Mouse (Mus musculus) embryonic facial prominence, embryonic 13.5 days (tissue): ENCODE results near the gene Gadd45b. TPM values are rescaled to one million over a fixed set of nuclear protein-coding genes. Genes with fewer than 3 reads are reported as not detected.
A peak's percentile ranks its signal among the peaks of the same experiment; 100 is the strongest.

Experiments
- ATAC-seq: fragments of 200-750 bp; cut with Nextera tagmentation; 2 replicates; pipeline ENCODE4 v1.8.0; 2017; ENCODE audit warnings: low read depth; ENCODE audit not compliant: insufficient number of reproducible peaks, insufficient read depth, low FRiP score, low TSS enrichment
- H3K27ac ChIP-seq: fragments of 300-500 bp; sonication (generic); 2 replicates; pipeline ENCODE4 v1.5.1; 2015; ENCODE audit warnings: moderate library complexity, mild to moderate bottlenecking, inconsistent platforms
- H3K27me3 ChIP-seq: fragments of 300-500 bp; sonication (generic); 2 replicates; pipeline ENCODE4 v1.6.1; 2015; ENCODE audit warnings: mild to moderate bottlenecking, inconsistent platforms
- H3K36me3 ChIP-seq: fragments of 300-500 bp; sonication (generic); 2 replicates; pipeline ENCODE4 v1.6.1; 2015; ENCODE audit warnings: mild to moderate bottlenecking, inconsistent platforms
- H3K4me1 ChIP-seq: fragments of 300-500 bp; sonication (generic); 2 replicates; pipeline ENCODE4 v1.6.1; 2015; ENCODE audit warnings: inconsistent platforms
- H3K4me2 ChIP-seq: fragments of 300-500 bp; sonication (generic); 2 replicates; pipeline ENCODE4 v1.6.1; 2015; ENCODE audit warnings: moderate library complexity, mild to moderate bottlenecking, inconsistent platforms
- H3K4me3 ChIP-seq: fragments of 300-500 bp; sonication (generic); 2 replicates; pipeline ENCODE4 v1.5.1; 2015; ENCODE audit warnings: mild to moderate bottlenecking, inconsistent platforms
- H3K9ac ChIP-seq: fragments of 300-500 bp; sonication (generic); 2 replicates; pipeline ENCODE4 v1.6.1; 2015; ENCODE audit warnings: mild to moderate bottlenecking, inconsistent platforms
- H3K9me3 ChIP-seq: fragments of 300-500 bp; sonication (generic); 2 replicates; pipeline ENCODE4 v1.6.1; 2016; ENCODE audit warnings: inconsistent platforms
- WGBS: fragments of 180-500 bp; shearing (Covaris S2); methylation state at CpG from one replicate; pipeline ENCODE4 v1.1.7; 2015; ENCODE audit warnings: mixed read lengths; 5-methylcytosine and 5-hydroxymethylcytosine counted together
- polyA plus RNA-seq: library from polyadenylated mRNA; unstranded; fragments of >200 nt; fragmentation: Nextera tagmentation; extraction: Ambion mirVana; gene quantifications from 2 replicates; pipeline ENCODE4 v1.2.1, GENCODE M21; 2015

Gadd45b gene
- polyA plus RNA-seq, 1 experiment from 2014 or later = 29.0 TPM

- no peak for ATAC-seq
- no peaks in the 10 kb centered on the region for H3K36me3 ChIP-seq
- no peaks in the 10 kb centered on the region for H3K9me3 ChIP-seq
- peaks cover 46% of the 10 kb centered on the region for H3K27me3 ChIP-seq
- H3K4me1 ChIP-seq = peaks cover 66% of the 10 kb centered on the region
- H3K27ac ChIP-seq = no peak overlapping the region
- WGBS = 3% methylated on average over 14 of the region's 14 CpGs
- peak overlapping the region; percentile 62 for H3K4me3 ChIP-seq
- H3K4me2 ChIP-seq = peak overlapping the region; percentile 91
- peak overlapping the region; percentile 80 for H3K9ac ChIP-seq
Observed at GRCm38 (mm10) chr10:80931153-80931671, 1.3 kb downstream of the Gadd45b start.

- Histone ChIP-seq H3K4me3 (peak overlapping the region; percentile 62), H3K4me2 (peak overlapping the region; percentile 91), H3K9ac (peak overlapping the region; percentile 80), H3K4me1 (peaks cover 70% of the 10 kb centered on the region), H3K9me3 (no peaks in the 10 kb centered on the region), H3K27ac (peak overlapping the region; percentile 33), H3K36me3 (no peaks in the 10 kb centered on the region), H3K27me3 (peaks cover 46% of the 10 kb centered on the region)
- WGBS = 2% methylated on average over 26 of the region's 26 CpGs
- no peak for ATAC-seq
Observed at GRCm38 (mm10) chr10:80931695-80932094, 1.8 kb downstream of the Gadd45b start.

DNA sequence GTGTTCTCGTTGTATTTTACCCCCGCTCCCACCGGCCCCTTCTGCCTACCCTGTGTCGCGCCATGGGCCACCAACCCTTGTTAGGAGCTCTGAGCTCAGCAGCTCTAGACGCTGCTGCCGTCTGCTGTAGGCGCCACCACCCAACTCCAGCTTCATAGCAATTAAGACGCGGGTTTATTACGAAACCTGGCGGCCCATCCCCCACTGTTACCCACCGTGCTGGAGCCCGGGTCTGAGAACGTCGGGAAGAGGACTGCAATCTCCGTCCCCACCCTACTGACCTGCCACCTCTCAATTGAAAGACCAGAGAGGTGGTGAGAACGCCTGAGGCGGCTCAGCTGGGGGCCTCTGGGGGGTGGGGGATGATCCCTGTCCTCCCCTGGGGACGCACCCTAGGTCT lies 2.3 kb downstream of the Gadd45b start:
- H3K9me3 ChIP-seq = no peaks in the 10 kb centered on the region
- peak overlapping the region; percentile 91 for H3K4me2 ChIP-seq
- peaks cover 46% of the 10 kb centered on the region for H3K27me3 ChIP-seq
- peaks cover 75% of the 10 kb centered on the region for H3K4me1 ChIP-seq
- no peaks in the 10 kb centered on the region for H3K36me3 ChIP-seq
- H3K4me3 ChIP-seq = peak overlapping the region; percentile 62
- no peak for ATAC-seq
- peak overlapping the region; percentile 34 for H3K27ac ChIP-seq
- 1% methylated on average over 20 of the region's 20 CpGs for WGBS
- H3K9ac ChIP-seq = peak overlapping the region; percentile 80

GRCm38 (mm10) chr10:80932700-80933420 lies 3.0 kb downstream of the Gadd45b start:
- Histone ChIP-seq H3K4me1 (peaks cover 82% of the 10 kb centered on the region), H3K27ac (peak overlapping the region; percentile 34), H3K9ac (peak overlapping the region; percentile 80), H3K9me3 (no peaks in the 10 kb centered on the region), H3K36me3 (no peaks in the 10 kb centered on the region), H3K4me2 (peak overlapping the region; percentile 91), H3K4me3 (peak overlapping the region; percentile 62), H3K27me3 (peaks cover 46% of the 10 kb centered on the region)
- under 1% methylated on average over 17 of the region's 17 CpGs for WGBS
- no peak for ATAC-seq

- Histone ChIP-seq H3K27ac (peak overlapping the region; percentile 34; the same call in 1 of the 2 replicates), H3K36me3 (no peaks in the 10 kb centered on the region), H3K9ac (no peak overlapping the region), H3K27me3 (peaks cover 46% of the 10 kb centered on the region), H3K9me3 (no peaks in the 10 kb centered on the region), H3K4me1 (peaks cover 88% of the 10 kb centered on the region), H3K4me3 (peak overlapping the region; percentile 62), H3K4me2 (peak overlapping the region; percentile 91)
- no peak for ATAC-seq
- WGBS = 2% methylated on average over 21 of the region's 21 CpGs
Observed at GRCm38 (mm10) chr10:80933421-80933979, 3.6 kb downstream of the Gadd45b start.

DNA sequence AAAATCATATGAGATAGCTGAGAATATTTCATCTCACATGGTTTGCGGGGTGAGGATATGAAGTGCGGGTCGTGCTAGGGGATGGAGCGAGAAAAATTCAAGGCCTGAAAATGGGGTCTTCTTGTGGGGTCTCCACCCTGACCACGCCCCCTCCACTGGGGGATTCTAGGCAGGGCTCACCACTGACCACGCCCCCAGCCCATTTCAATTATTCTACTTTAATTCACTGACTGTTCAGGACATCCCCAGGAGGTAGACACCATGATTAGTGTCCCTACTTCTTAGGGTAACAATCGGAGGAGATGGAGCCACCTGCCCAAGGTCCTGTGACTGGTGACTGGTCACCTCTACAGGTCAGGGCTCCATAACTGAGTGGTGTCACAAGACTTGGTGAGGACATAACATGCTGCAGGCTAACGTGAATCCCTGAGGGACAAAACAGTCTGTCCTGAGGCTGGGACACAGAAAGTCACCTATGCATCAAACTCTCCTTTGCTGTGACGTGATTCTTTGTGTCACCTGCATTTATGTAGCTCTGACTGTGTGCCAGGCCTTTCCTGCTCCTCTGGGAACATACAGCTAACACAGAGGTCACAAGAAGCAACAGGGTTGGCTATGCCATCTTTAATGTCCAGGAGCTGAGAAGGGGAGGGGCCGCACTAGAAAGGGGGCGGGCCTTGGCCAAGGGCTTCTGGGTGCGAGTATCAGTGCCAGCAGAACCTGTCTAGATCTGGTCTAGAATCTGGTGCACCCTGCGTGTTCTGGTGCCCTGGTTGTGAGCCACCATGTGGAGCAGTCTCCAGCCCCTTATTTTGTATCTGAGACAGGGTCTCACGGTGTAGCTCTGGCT lies 4.5 kb downstream of the Gadd45b start:
- no peak for ATAC-seq
- Histone ChIP-seq H3K27me3 (peaks cover 46% of the 10 kb centered on the region), H3K4me3 (0 out of 2 replicates have a peak overlapping the region, but pooled peaks have one; percentile 62), H3K27ac (peak overlapping the region; percentile 40; the same call in 1 of the 2 replicates), H3K4me1 (peaks cover 91% of the 10 kb centered on the region), H3K4me2 (peak overlapping the region; percentile 91), H3K9me3 (no peaks in the 10 kb centered on the region), H3K9ac (no peak overlapping the region), H3K36me3 (no peaks in the 10 kb centered on the region)
- WGBS = 38% methylated on average over 14 of the region's 14 CpGs

- Histone ChIP-seq H3K27me3 (peaks cover 46% of the 10 kb centered on the region), H3K4me1 (peaks cover 98% of the 10 kb centered on the region), H3K4me3 (no peak overlapping the region), H3K4me2 (peak overlapping the region; percentile 66), H3K36me3 (no peaks in the 10 kb centered on the region), H3K9me3 (no peaks in the 10 kb centered on the region), H3K27ac (peak overlapping the region; percentile 91), H3K9ac (peak overlapping the region; percentile 68)
- no peak for ATAC-seq
- WGBS = 13% methylated on average over 3 of the region's 3 CpGs
Observed at GRCm38 (mm10) chr10:80935241-80935640, 5.4 kb downstream of the Gadd45b start.

DNA sequence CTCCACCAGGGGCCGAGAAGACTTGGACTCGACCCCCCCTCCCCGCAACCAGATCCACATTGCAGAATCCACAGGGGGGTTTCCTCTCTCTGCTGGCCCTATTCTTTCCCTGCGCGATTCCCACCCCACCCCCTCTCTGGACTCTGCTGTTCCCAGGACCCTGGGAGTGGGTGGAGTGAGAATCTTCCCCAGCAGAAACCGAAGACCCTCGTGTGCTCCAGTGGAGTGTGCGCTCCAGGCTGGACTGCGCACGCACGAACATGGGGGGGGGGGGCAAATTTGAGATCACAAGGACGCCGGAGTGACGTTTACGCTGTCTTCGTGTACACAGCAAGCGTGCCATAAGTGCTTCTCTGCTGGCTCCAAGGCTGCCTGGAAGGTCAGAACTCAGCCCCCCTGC lies 5.8 kb downstream of the Gadd45b start:
- peak overlapping the region; percentile 66 for H3K4me2 ChIP-seq
- no peaks in the 10 kb centered on the region for H3K36me3 ChIP-seq
- no peak for ATAC-seq
- H3K9ac ChIP-seq = peak overlapping the region; percentile 68
- peak overlapping the region; percentile 91 for H3K27ac ChIP-seq
- H3K27me3 ChIP-seq = peaks cover 41% of the 10 kb centered on the region
- no peaks in the 10 kb centered on the region for H3K9me3 ChIP-seq
- H3K4me3 ChIP-seq = peak overlapping the region; percentile 37
- H3K4me1 ChIP-seq = peaks cover 98% of the 10 kb centered on the region
- WGBS = 3% methylated on average over 17 of the region's 17 CpGs

DNA sequence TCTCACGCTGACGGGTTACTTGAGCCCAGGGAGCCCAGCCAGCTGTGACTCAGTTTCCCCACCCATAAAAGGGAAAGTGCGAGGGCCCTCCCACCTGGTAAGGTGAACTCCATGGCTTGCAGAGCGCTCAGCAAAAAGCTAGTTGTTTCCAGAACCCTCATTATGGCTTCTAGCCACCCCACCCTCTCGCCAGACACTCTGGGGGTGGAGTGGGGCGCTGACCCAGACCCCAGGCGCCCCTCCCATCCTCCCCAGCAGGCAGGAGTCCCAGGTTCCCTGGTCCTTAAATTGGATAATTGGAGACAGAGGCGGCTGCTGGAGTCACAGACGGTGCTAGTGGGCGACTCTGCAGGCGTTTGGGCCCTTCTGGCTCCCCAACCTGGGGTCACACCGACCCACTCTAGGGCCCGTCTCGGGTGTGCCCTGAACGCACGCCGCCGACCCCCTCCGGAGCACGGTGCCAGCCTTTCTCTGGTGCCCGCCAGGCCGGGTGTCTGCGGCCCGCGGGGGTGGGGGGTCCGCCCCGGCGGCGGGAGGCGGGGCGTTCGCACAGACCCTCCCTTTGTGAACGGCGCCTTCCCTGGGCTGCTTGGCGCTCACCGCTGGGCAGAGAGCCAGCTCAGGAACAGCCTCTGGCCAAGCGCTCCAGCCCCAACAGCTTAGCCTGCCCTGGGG lies 6.4 kb downstream of the Gadd45b start:
- H3K9ac ChIP-seq = peak overlapping the region; percentile 68
- peaks cover 35% of the 10 kb centered on the region for H3K27me3 ChIP-seq
- no peaks in the 10 kb centered on the region for H3K36me3 ChIP-seq
- ATAC-seq = peak; percentile 16; the same call in 1 of the 2 replicates
- H3K9me3 ChIP-seq = no peaks in the 10 kb centered on the region
- H3K27ac ChIP-seq = peak overlapping the region; percentile 91
- 1% methylated on average over 37 of the region's 37 CpGs for WGBS
- H3K4me3 ChIP-seq = peak overlapping the region; percentile 37
- peak overlapping the region; percentile 66 for H3K4me2 ChIP-seq
- H3K4me1 ChIP-seq = peaks cover 98% of the 10 kb centered on the region

- peak overlapping the region; percentile 66 for H3K4me2 ChIP-seq
- peaks cover 95% of the 10 kb centered on the region for H3K4me1 ChIP-seq
- H3K9ac ChIP-seq = peak overlapping the region; percentile 68; the same call in 1 of the 2 replicates
- H3K27ac ChIP-seq = peak overlapping the region; percentile 91
- ATAC-seq = no peak
- H3K9me3 ChIP-seq = no peaks in the 10 kb centered on the region
- peak overlapping the region; percentile 37 for H3K4me3 ChIP-seq
- WGBS = 10% methylated on average over 6 of the region's 6 CpGs
- peaks cover 30% of the 10 kb centered on the region for H3K27me3 ChIP-seq
- no peaks in the 10 kb centered on the region for H3K36me3 ChIP-seq
Observed at GRCm38 (mm10) chr10:80936810-80937164, 6.9 kb downstream of the Gadd45b start.

- WGBS = 11% methylated on average over 8 of the region's 8 CpGs
- ATAC-seq = no peak; the same call in 1 of the 2 replicates
Observed at GRCm38 (mm10) chr10:80937646-80938045, 7.8 kb downstream of the Gadd45b start.

More at GRCm38 (mm10) chr10:80937646-80938045, 7.8 kb downstream of the Gadd45b start:
- Histone ChIP-seq H3K4me2 (peak overlapping the region; percentile 35), H3K4me3 (no peak overlapping the region), H3K36me3 (no peaks in the 10 kb centered on the region), H3K9me3 (no peaks in the 10 kb centered on the region), H3K27me3 (peaks cover 21% of the 10 kb centered on the region), H3K9ac (0 out of 2 replicates have a peak overlapping the region, but pooled peaks have one; percentile 21), H3K4me1 (peaks cover 86% of the 10 kb centered on the region), H3K27ac (peak overlapping the region; percentile 91)
